38 mouse cellular contexts compared by ENCODE assay signal in the genomic region with DNA sequence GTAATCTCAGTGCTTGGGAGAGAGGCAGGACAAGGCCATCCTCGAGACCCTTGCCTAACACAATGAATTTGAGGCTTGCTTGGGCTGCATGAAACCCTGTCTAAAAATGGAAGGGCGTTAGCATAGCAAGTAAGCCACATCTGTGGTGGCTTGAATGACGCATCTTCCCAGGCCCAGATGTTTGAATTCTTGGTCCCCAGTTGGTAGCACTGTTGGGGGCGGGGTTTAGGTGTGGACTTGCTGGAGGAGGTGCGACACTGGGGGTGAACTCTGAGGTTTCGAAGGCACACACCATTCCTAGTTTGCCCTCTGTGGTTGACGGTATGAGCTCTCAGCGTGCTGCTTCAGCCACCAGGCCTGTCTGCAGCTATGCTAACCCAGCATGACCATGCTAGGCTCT. TPM values are rescaled to one million over a fixed set of nuclear protein-coding genes. Genes with fewer than 3 reads are reported as not detected.
"Had no signal": no experiment of that assay in that cellular context is flagged by ENCODE, and none has a peak within 500 bp of the region (broad histone marks: within the 10 kb centered on the region; RNA-seq: fewer than 3 reads in every experiment).

No protein-coding gene starts in this region.

- H3K4me2 ChIP-seq: heart, embryonic 12.5 days; hindbrain, embryonic 12.5 days; hindbrain, embryonic 14.5 days; intestine, embryonic 15.5 days; kidney, embryonic 15.5 days; limb, embryonic 12.5 days; liver, embryonic 11.5 days; liver, embryonic 13.5 days had no signal

- H3K4me1 ChIP-seq: hindbrain, embryonic 10.5 days; hindbrain, embryonic 12.5 days; intestine, embryonic 15.5 days; kidney, embryonic 15.5 days; limb, embryonic 12.5 days; liver, embryonic 13.5 days had no signal

- H3K4me3 ChIP-seq: gastrocnemius, adult 2 months; heart, embryonic 10.5 days; heart, embryonic 12.5 days; hindbrain, embryonic 10.5 days; hindbrain, embryonic 12.5 days; intestine, embryonic 15.5 days; kidney, embryonic 15.5 days; layer of hippocampus, adult 2 months; left cerebral cortex, adult 2 months; limb, embryonic 10.5 days; limb, embryonic 12.5 days; liver, embryonic 13.5 days had no signal

- H3K9ac ChIP-seq: heart, embryonic 12.5 days; hindbrain, embryonic 12.5 days; hindbrain, embryonic 14.5 days; intestine, embryonic 15.5 days; kidney, embryonic 15.5 days; limb, embryonic 12.5 days; liver, embryonic 13.5 days had no signal

- H3K9me3 ChIP-seq: heart, embryonic 10.5 days; hindbrain, embryonic 12.5 days; intestine, embryonic 15.5 days; kidney, embryonic 15.5 days; limb, embryonic 10.5 days; limb, embryonic 12.5 days had no signal

- H3K27ac ChIP-seq: gastrocnemius, adult 2 months; heart, embryonic 10.5 days; hindbrain, embryonic 10.5 days; hindbrain, embryonic 12.5 days; hindbrain, embryonic 14.5 days; intestine, embryonic 15.5 days; kidney, embryonic 15.5 days; layer of hippocampus, adult 2 months; left cerebral cortex, adult 2 months; limb, embryonic 10.5 days; limb, embryonic 12.5 days; liver, embryonic 13.5 days had no signal

- H3K36me3 ChIP-seq: heart, embryonic 10.5 days; heart, embryonic 12.5 days; hindbrain, embryonic 10.5 days; hindbrain, embryonic 12.5 days; intestine, embryonic 15.5 days; kidney, embryonic 15.5 days; limb, embryonic 10.5 days; limb, embryonic 12.5 days; liver, embryonic 13.5 days had no signal

- ATAC-seq: hindbrain, embryonic 16.5 days; inflammation-experienced regulatory T-cells, adult 6 months; intestine, embryonic 15.5 days; intestine, postnatal 0 days had no signal

- DNase-seq: gastrocnemius, adult 2 months; gastrocnemius, postnatal 10 days; gastrocnemius, postnatal 25 days; heart, postnatal 10 days; heart, postnatal 4 days; kidney, adult 18-20 months; kidney, adult 8-10 months; kidney, postnatal 10 days; kidney, postnatal 25 days; kidney, postnatal 4 days; liver; liver, embryonic 13.5 days had no signal

- H3K27me3 ChIP-seq: heart, embryonic 12.5 days; hindbrain, embryonic 12.5 days; intestine, embryonic 15.5 days; kidney, embryonic 15.5 days; limb, embryonic 12.5 days; liver, embryonic 13.5 days had no signal

RNA-seq across cellular contexts. Expression of gene Gm21976, which starts 12.0 kb away (rescaled TPM):
- total RNA-seq: gastrocnemius, adult 2 months; gastrocnemius, postnatal 10 days; gastrocnemius, postnatal 25 days; gastrocnemius, postnatal 4 days; granulocyte monocyte progenitor cell, adult 5-6 weeks; heart, adult 8-10 months; heart, postnatal 10 days; heart, postnatal 25 days; heart, postnatal 4 days; layer of hippocampus, adult 2 months; layer of hippocampus, postnatal 10 days; layer of hippocampus, postnatal 25 days; left cerebral cortex, adult 2 months; left cerebral cortex, postnatal 14 days; left cerebral cortex, postnatal 36 days had no signal
- polyA plus RNA-seq: heart, embryonic 10.5 days; heart, embryonic 12.5 days; heart, embryonic 14.5 days; heart, embryonic 16.5 days; hindbrain, embryonic 10.5 days; hindbrain, embryonic 12.5 days; hindbrain, embryonic 14.5 days; hindbrain, embryonic 16.5 days; inflammation-experienced regulatory T-cells, adult 6 months; intestine, embryonic 15.5 days; intestine, postnatal 0 days; kidney, embryonic 15.5 days; limb, embryonic 10.5 days; limb, embryonic 12.5 days; limb, embryonic 14.5 days; liver, embryonic 11.5 days; liver, embryonic 13.5 days had no signal
